Mouse (Mus musculus) left cerebral cortex, postnatal 4 days (tissue): ENCODE results near the gene Rarres1. TPM values are rescaled to one million over a fixed set of nuclear protein-coding genes. Genes with fewer than 3 reads are reported as not detected.

Experiments used
- DNase-seq: peaks from one replicate; pipeline ENCODE4 v3.0.0-alpha.2; 2022
- intact Hi-C: fragments of 180-260 bp; cut with DNase I; formaldehyde crosslinking; loops from one replicate; pipeline ENCODE4 v1.15.1; 2025
- total RNA-seq, 2 experiments: library from RNA; stranded (reverse); gene quantifications; 2 replicates each; pipeline ENCODE4 v1.2.3; 2021

The Rarres1 gene
- 1 to 10 TPM; 1.6 to 2.0 TPM for total RNA-seq

DNA sequence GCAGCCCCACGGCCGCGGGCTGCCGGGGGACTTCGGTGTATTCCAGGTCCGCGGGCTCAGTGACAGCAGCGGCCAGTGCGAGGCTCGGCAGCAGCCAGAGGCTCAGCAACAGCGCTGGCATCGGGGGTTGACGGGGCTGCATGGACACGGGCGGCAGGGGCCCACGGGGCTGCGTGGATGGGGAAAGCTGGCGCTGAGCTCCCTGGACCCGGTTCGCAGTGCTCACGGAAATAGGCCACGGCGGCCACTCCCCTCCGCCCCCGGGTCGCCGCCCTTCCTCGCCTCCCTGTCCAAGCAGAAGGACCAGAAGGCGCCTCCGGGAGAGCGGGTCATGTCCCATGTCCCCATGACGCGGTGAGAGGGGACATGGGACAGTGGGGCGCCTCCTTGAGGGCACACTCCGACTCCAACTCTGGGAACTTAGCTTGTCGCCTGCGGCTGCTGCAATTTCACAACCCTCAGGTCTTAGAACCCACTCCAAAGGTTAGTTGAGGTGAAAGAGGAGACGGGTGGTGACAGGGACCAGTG lies at the start of gene Rarres1:
Gene Rarres1, minus strand, starts transcription at position 250 of the 528 bp plus-strand sequence.
- intact Hi-C loops = loop anchor here (10.0 kb wide), 1 partner anchor 529 kb away; no protein-coding TSS in a partner anchor
- DNase-seq = peak; percentile 17

DNA sequence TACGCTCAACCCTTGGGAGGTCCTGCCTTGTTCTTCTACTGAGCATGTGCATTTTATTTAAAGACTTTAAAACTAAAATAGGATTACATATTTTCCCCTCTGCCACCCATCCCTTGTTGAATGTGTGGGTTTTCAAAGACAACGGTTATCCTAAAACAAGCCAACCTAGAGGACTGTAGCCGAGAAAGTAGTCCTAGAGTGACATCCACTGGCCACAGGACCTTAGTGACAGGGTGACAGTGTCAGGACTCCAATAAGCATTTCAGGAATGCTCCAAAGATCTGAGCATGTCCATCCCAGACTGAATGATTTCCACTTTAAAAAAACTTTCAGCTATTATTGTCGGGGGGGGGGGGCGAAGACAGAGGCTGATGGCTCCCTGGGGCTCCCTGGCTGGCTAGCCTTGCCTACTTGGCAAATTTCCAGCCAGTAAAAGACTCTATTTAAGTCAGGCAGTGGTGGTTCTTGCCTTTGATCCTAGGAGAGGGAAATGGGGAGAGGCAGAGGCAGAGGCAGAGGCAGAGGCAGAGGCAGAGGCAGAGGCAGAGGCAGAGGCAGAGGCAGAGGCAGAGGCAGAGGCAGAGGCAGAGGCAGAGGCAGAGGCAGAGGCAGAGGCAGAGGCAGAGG lies 49.5 kb upstream of the Rarres1 start:
- peak; percentile 24 for DNase-seq
- intact Hi-C loops = loop anchor here (10.0 kb wide), 1 partner anchor 210 kb away; no protein-coding TSS in a partner anchor

DNA sequence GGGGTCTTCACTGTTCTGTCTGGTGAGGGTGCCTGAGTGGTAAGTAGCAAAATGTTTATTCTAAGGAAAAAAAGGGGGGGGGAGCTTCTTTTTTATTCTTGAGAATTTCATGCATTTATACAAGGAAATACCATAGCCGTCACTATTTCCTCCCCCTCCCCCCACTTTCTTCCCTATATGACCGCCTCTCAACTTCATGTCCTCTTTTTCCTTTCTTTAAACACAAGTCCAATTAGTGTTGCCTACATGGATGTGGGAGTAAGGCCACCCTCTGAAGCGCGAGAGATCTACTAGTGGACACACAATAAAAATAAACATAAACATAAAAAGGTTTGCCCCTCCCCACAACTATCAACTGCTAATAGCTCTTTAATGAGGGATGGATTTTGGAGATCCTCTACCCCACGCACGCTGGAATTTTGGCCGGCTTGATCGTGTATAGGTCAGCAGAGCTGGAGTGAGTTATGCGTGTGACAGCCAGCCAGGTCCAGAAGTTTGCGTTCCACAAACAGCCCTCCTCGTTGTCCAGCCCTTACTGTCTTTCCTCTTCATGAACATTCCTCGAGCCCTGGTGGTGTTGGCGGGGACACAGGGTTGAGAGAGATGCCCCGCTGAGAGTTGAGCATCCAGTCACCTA lies 42.5 kb upstream of the Rarres1 start:
- intact Hi-C loops = no loop called here
- no peak for DNase-seq

DNA sequence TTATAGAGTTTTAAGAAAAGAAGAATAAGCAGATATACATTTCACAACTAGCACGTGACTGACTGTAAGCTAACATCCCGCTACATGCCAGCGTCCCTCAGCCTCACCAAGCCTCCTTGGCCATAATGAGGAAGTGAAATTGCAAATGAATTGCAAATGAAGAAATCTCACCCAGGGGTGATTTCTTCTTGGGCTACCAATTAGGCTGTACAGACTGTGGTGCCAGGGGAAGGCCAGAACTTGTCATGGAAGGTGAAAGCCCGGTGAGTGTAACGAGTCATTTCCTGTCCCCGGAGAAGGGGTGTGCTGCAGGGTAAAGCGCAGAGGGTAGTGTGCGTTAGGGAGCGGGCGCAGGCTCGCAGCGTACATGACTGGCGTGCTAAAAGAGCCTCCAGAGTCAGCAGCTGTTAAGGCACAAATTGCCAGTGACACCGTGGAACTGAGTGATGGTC lies 41.9 kb upstream of the Rarres1 start:
- intact Hi-C loops = no loop called here
- DNase-seq = no peak

DNA sequence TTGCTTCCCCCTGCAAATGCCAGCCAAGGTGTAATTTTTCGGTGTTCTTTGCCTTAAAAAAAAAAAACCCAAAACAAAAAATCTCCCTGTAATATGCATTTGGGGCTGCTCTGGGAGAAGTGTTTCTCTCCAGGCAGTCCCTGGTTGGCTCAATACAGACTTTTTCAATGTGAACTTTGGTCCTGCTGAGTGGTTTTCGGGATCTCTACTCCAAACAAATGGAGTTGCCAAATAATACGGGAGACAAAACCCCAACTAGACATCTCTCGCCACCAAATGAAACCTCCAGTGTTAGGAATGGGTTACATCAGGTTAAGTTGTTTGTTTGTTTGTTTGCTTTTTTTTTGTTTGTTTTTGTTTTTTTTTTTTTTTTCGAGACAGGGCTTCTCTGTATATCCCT lies 39.9 kb upstream of the Rarres1 start:
- intact Hi-C loops = no loop called here
- no peak for DNase-seq

DNA sequence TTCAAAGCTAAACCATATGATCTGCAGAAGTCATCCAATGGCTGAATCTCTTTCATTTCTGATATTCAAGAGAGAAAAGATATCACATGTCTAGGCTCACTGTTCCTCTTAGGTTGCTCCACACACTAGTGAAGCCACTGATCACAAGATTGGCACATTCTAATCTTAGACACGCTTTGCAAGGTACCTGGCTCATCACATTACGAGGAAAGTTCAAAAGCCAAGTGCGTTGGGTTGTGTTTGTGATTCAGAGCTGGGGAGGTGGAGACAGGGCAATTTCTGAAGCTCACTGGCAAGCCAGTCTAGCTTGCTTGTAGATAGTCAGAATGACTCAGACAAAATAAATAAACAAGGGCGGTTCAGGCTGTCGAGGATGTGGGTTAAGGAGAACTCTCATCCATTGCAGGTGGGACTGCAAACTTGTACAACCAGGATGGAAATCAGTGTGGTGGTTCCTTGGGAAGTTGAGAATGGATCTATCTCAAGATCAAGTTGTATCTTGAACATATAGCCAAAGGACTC lies 38.7 kb upstream of the Rarres1 start:
- DNase-seq = no peak
- intact Hi-C loops = no loop called here

DNA sequence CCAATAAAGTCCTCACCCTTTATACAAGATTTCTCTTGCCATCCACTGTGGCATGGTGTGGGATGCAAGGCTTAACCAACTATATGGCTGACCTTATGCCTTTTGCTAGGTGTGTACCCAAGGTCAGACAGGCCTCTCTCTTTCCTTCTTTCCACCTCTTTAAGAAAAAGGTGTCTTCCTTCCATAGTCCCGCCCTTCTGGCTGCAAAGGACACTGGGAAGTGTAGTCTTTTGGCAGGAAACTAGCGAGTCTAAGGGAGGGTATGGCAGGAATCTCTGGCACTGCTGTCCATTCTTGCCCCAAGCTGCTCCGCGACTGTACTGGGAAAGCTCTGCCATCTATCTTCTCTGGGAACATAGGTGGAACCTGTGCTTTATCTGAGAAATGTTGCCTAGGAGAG lies 38.0 kb upstream of the Rarres1 start:
- no peak for DNase-seq
- intact Hi-C loops = no loop called here

DNA sequence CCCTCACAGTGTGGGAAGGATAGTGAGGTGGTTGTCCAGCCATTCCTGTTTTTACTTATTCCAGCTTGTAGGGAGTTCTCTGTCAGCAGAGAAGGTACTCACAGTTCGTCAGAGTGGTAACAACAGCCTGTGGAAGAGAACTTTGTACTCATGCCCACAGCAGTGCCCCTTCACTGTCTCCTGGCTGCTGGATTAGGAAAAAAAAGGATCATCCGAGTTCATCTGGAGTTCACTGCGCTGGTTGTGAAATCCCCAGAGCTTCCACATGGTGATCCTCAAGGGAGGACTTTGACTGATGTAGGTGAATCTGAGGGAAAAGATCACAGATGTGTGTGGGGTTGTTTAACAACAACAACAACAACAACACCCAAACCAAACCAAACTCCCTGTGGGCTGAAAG lies 35.9 kb upstream of the Rarres1 start:
- intact Hi-C loops = no loop called here
- no peak for DNase-seq

DNA sequence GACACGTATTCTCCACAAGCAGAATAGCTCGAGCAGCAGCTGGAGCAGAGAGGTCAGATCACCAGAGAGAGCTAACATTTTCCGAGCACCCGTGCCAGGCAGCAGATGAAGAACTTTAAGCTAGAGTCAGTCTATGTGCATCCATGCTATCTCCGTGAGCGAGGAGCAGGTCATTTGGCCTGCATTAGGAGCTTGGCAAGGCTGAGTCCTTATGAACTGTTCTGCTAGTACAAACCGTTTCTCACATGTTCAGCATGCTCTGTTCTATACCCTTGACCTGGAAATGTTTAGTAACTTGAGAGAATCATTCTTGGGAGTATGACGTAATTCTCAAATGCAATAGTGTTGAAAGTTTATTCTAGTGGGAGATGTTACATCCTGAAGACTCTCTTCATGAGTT lies 28.3 kb upstream of the Rarres1 start:
- intact Hi-C loops = no loop called here

DNA sequence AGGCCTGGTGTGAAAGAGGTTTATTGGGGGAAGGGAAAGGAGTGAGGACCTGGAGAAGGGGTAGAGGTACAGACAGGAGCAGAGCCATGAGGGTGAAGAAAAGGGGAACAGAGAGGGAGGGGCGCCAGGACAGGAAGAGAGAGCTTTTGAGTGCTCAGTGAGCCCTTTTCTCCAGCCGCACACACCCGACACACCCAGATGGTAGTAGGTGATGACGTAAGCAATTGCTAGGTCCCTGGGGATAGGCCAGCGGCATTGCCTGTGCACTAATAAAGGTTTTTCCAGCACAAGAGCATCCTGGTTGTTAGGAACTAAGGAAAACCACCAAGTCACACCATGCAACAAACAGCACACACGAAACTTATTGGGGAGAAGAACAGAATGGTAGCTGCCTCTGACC lies 9.4 kb upstream of the Rarres1 start:
- intact Hi-C loops = no loop called here

More for the DNA sequence above, 28.3 kb upstream of the Rarres1 start:
- no peak for DNase-seq

DNA sequence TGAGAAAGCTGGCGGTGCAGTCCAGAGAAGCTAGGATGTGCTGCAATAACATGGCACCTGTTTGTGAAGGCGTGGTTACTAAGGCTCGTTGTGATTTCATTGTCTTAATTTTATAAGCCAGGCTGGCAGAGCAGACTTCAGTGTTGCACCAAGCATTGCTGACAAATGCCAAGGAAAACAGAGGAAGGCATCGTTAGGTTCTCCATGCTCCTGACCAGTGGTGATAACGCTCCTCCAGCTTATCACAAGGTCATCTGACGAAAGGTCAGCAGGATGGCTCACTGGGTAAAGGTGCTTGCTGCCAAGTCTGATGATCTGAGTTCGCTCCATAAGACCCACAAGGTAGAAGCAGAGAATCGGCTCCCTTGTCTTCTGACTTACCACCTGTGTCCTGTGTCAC lies 7.4 kb upstream of the Rarres1 start:
- intact Hi-C loops = no loop called here
- DNase-seq = no peak

More for the DNA sequence above, 9.4 kb upstream of the Rarres1 start:
- DNase-seq = no peak

DNA sequence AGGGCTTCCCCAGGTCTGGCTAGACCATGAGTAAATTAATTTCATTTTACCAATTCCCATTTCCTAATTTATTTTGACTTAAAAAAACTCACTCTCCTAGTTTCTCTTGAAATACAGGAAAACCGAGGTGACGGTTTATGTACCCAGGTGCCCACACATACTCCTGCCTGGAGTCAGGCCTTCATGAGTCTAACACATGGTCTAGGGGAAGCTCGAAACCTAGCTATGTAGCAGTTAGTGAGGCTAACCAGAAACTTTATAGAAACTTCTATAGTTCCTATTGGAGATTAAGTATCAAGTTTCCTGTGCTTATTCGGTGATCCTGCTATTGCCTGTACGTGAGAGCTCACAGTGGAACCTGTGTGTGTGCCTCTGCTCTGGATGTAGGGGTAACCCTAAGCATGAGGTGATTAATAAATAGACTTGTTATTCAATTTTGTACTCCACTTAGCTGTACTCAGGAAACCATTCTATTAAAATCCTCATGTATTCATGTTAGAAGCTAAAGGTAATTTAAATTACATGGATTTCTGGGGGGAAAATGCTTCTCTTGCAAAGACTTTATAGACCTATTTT lies 5.3 kb upstream of the Rarres1 start:
- intact Hi-C loops = no loop called here
- DNase-seq = no peak

DNA sequence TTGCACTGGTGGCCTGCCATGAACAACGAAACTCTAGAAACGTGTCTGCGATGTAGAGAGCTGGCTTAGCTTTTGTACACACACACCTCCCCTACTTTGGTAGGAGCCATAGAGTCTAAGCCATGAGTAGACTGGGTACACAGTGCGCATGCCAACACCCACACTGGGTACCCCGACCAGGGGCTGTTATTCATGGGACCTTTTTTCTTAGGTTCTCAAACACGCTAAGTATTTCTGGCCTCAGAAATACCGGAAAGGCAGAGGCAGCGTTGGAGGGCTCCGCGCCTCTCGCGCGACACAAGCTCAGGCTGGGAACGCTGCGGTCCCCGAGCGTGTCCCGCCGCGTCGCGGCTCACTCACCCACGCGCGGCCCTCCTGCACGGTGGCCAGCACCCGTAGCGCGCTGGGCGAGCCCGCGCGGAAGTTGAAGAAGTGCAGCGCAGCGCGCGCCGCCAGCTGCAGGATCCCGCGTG lies 486 bp downstream of the Rarres1 start:
- intact Hi-C loops = loop anchor here (10.0 kb wide), 1 partner anchor 530 kb away; no protein-coding TSS in a partner anchor
- no peak for DNase-seq

DNA sequence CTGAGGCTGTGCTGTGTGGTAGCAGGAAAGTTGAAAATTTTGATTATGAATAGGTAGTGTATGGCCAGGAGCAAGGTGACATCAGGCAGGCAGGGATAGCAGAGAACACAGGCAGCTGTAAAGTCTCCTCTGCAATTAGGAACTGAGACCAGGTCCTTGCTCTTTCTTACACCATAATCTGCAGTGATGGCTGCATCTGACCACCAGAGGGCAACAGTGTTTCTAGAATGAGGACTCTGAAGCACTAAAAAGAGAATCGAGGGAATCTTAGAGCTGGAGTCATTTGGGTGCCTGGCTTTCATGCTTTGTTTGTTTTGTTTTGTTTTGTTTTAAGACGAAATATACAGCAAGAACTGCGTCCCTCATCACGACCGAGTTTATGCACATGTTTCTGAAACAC lies 2.5 kb downstream of the Rarres1 start:
- intact Hi-C loops = loop anchor here (2.0 to 10.0 kb wide), 2 partner anchors 56 to 532 kb away; no protein-coding TSS in a partner anchor
- DNase-seq = peak; percentile 79

DNA sequence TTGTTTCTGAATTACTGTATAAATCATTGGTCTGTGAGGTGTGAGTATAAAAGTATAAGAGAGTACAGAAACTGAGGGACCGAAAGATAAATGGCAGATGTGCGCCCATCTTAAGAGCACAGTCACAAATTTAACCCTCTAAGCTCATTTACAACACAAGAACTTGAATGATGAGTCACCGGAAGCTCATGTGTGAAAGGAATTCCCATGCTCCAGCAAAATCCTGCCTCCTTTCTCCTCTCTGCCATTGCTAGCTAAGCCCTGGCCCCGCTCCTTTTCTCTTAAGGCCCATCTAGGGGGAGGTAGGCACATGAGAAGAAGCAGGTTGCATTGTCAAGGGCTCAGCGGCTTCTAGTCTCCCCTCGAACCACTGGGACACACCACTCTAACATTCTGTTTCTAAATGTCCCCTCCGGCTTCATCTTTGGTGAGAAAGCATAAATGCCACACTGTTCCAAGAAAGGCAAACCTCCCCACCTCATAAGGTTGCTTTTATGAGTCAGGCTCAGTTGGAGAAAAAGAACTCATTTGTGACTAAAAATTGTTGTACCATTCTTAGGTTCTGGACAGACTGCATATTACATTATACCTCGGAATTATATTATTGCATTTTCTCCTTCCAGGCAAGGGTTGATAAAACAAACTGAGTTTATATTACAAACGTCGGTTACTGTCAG lies 7.0 kb downstream of the Rarres1 start:
- intact Hi-C loops = no loop called here
- DNase-seq = no peak

DNA sequence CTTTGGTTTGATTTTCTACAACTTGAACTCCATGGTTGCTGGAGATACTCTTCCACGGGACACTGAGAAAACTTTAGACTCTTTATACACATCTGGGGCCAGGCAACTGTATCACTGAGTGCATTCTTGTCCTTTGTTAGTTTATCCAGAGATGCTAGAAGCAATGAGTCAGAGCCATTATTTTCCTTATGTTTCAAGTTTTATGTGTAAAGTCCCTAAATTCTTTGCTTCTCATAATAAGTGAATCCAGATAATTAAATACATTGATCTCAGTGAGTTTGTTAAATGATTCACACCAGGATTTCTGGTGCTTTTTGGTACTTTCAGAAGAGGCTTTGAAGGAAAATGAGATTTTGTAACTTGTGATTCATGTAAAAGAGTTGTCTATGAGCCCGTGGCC lies 10.0 kb downstream of the Rarres1 start:
- intact Hi-C loops = no loop called here
- DNase-seq = no peak

DNA sequence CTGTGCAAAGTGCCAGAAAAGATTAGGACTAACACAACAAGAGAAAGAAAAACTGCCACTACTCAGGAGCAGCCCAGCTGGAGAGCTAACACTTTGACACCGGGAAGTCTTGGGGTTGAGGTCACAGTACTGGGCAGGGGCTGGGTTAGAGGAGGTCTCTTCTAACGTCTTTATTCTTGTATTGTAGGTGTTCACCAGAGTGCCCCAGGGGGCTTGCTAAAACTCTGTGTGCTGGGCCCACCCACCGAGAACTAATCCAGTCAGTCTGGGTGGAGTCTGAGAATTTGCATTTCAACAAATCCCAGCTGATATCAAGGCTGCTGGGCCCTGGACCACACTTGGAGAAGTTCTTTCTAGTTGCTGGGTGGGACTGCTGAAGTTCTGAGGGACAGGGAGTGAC lies 11.4 kb downstream of the Rarres1 start:
- intact Hi-C loops = no loop called here

DNA sequence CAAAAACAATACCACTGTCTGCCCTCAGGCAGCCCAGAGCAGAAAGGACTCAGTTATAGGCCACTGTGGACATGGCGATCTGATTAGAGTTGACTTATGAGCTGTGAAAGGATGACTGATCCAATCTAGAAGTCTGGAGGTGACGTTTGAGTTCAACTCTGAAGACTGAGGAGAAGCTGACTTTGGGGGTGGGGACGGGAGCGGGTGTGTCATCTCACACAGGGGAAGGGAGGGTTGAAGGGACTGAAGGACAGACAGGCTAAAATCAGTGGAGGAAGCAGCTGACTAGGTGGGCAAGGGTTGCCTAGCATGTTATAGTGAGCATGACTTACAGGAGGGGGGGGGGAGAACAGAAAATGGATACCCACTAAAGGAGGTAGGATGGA lies 15.9 kb downstream of the Rarres1 start:
- intact Hi-C loops = no loop called here
- no peak for DNase-seq

More for the DNA sequence above, 11.4 kb downstream of the Rarres1 start:
- no peak for DNase-seq

DNA sequence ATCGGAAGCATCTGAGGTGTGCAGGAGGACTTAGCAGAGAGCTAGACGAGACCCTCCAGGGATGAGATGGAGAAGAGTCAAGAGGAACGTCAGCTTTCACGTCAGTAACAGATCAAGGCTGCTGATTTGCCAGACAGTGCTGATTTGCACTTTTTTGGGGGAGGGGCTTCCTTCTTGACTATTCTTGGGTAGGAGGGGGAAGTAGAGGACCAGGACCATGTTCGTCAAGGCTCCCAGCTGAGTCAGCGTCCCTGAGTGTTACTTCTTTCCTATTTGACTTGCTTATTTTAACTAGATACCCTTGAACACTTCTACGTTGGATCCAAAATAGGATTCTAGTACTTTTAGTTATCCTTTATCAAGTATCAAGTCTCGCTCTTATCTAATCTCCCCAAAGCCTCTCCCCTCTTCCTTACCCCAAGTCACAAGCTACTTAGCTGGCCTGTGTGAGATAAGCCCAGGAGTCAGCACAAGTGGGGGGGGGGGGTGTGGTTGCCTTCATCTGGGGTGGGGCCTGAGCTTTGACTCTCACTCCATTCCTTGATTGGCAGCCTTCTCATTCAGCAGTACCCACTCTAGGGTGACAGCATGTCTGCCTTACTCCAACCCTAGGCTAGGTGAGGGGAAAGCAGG lies 16.4 kb downstream of the Rarres1 start:
- intact Hi-C loops = no loop called here
- DNase-seq = no peak

DNA sequence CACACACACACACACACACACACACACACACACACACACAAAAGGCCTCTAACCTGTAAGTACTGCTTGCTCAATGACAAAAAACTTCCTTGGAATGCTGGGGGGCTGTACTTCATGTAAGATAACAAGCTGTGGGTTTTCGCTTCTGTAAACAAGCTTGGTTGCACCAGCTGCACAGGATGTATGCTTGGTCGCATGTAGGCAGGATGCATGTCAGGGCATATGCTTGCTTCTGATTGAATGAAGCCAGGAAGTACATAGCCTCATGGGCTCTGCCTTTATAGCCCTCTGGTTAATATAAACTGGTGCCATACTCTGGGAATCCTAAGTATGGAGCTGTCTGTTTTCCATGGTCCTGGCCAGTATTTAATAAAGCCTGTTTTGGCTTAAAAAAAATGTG lies 17.3 kb downstream of the Rarres1 start:
- intact Hi-C loops = no loop called here
- DNase-seq = no peak
